Mouse (Mus musculus) midbrain, embryonic 12.5 days (tissue): ENCODE measurements at regions not wholly inside any gene's neighbourhood (a gene's known extent, or its start where the extent isn't known, plus 50 kb on each side); places are given as distances from the start of the nearest gene placed in this dataset.

Experiments used
- ATAC-seq: fragments of 200-750 bp; cut with Nextera tagmentation; 2 replicates; pipeline ENCODE4 v1.8.0; 2017; ENCODE audit warnings: low read depth, moderate TSS enrichment, moderate library complexity; ENCODE audit not compliant: low FRiP score
- H3K27ac ChIP-seq: fragments of 300-500 bp; sonication (generic); replicated peaks from 2 replicates; pipeline ENCODE4 v1.5.1; 2016; ENCODE audit warnings: mild to moderate bottlenecking
- H3K27me3 ChIP-seq: fragments of 300-500 bp; sonication (generic); 2 replicates; pipeline ENCODE4 v1.6.1; 2016; ENCODE audit warnings: mild to moderate bottlenecking
- H3K36me3 ChIP-seq: fragments of 300-500 bp; sonication (generic); 2 replicates; pipeline ENCODE4 v1.6.1; 2016
- H3K4me1 ChIP-seq: fragments of 300-500 bp; sonication (generic); 2 replicates; pipeline ENCODE4 v1.6.1; 2016
- H3K4me2 ChIP-seq: fragments of 300-500 bp; sonication (generic); replicated peaks from 2 replicates; pipeline ENCODE4 v1.6.1; 2016; ENCODE audit warnings: mild to moderate bottlenecking, moderate library complexity
- H3K4me3 ChIP-seq: fragments of 300-500 bp; sonication (generic); 2 replicates; pipeline ENCODE4 v1.5.1; 2016; ENCODE audit warnings: mild to moderate bottlenecking
- H3K9ac ChIP-seq: fragments of 300-500 bp; sonication (generic); replicated peaks from 2 replicates; pipeline ENCODE4 v1.6.1; 2016; ENCODE audit warnings: mild to moderate bottlenecking, moderate library complexity
- H3K9me3 ChIP-seq: fragments of 300-500 bp; sonication (generic); 2 replicates; pipeline ENCODE4 v1.6.1; 2016; ENCODE audit warnings: mild to moderate bottlenecking
- whole genome bisulfite sequencing: fragments of 180-500 bp; shearing (Covaris S2); methylation state at CpG from one replicate; pipeline ENCODE4 v1.1.7; 2016; 5-methylcytosine and 5-hydroxymethylcytosine counted together

DNA sequence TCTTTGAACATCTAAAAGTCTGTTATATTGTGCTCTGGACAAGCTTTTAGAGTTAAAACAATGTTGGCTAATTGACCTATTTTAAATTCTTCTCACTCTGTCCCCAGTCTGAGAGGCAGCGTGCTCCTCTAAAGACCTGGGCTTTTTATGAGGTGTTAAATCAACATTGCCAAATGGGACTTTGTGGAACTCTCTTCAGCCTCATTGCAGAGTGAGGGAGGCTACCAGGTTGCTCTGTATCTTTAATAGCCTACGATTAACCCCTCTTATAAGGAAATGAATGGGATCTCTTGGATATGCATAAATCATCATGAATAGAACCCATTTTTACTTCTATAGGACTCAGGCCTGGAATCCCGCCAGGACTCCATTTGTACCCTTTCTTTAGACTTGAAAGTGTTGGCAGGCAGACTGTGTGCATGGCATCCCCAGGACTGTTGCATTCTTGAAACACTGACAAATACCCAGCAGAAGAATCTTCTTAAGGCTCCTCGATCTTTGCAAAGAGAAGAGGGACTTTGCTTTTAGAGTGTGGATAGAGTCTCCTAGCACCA, 2157.1 kb downstream of the 4930444P10Rik start:
- Histone ChIP-seq H3K27me3 (no peaks in the 10 kb centered on the region), H3K27ac (no peak overlapping the region), H3K4me2 (no peak overlapping the region), H3K9ac (no peak overlapping the region), H3K36me3 (no peaks in the 10 kb centered on the region), H3K9me3 (no peaks in the 10 kb centered on the region), H3K4me3 (no peak overlapping the region), H3K4me1 (peaks cover 8% of the 10 kb centered on the region; the same call in 1 of the 2 replicates)
- 55% methylated on average over 4 of the region's 4 CpGs for WGBS
- ATAC-seq, result peak; percentile 73

DNA sequence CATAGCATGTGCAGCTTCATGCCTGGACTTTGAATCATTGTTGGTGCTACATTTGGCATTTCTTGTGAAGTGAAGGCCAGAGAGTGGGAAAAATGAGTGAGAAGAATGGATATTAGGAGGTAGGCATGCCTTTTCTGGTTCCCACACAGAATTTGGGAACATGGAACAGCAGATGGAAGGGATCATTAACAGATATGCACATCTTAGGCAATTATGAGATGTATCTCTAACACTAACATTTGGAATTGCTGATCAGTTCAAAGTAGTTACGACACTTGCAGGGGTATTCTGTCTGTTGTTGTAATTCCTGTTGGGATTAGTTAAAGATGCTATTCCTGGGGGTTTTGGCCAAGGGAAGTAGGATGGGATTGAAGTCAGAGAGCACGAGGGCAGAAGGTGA, 2164.4 kb downstream of the 4930444P10Rik start:
- 94% methylated on average over 2 of the region's 2 CpGs for WGBS
- no peak for ATAC-seq
- no peak overlapping the region for H3K9ac ChIP-seq
- H3K27ac ChIP-seq, result no peak overlapping the region
- no peaks in the 10 kb centered on the region for H3K4me1 ChIP-seq
- no peaks in the 10 kb centered on the region for H3K27me3 ChIP-seq
- H3K36me3 ChIP-seq, result no peaks in the 10 kb centered on the region
- no peak overlapping the region for H3K4me2 ChIP-seq
- no peak overlapping the region for H3K4me3 ChIP-seq
- H3K9me3 ChIP-seq, result no peaks in the 10 kb centered on the region

GRCm38 (mm10) chr1:13927964-13928363, 2165.2 kb downstream of the 4930444P10Rik start:
- H3K27ac ChIP-seq, result no peak overlapping the region
- no peak overlapping the region for H3K9ac ChIP-seq
- H3K4me3 ChIP-seq, result no peak overlapping the region
- no peak overlapping the region for H3K4me2 ChIP-seq
- no peaks in the 10 kb centered on the region for H3K9me3 ChIP-seq
- 75% methylated on average over 2 of the region's 2 CpGs for WGBS
- no peaks in the 10 kb centered on the region for H3K27me3 ChIP-seq
- no peaks in the 10 kb centered on the region for H3K36me3 ChIP-seq
- H3K4me1 ChIP-seq, result no peaks in the 10 kb centered on the region
- no peak for ATAC-seq

GRCm38 (mm10) chr1:13925994-13926393, 2167.1 kb downstream of the 4930444P10Rik start:
- ATAC-seq, result no peak
- Histone ChIP-seq H3K27me3 (no peaks in the 10 kb centered on the region), H3K27ac (no peak overlapping the region), H3K4me2 (no peak overlapping the region), H3K36me3 (no peaks in the 10 kb centered on the region), H3K4me3 (no peak overlapping the region), H3K9ac (no peak overlapping the region), H3K9me3 (no peaks in the 10 kb centered on the region), H3K4me1 (no peaks in the 10 kb centered on the region)
- 88% methylated on average over 2 of the region's 2 CpGs for WGBS

GRCm38 (mm10) chr1:13915216-13915615, 2177.9 kb downstream of the 4930444P10Rik start:
- no peak overlapping the region for H3K4me3 ChIP-seq
- H3K27ac ChIP-seq, result no peak overlapping the region
- WGBS, result 93% methylated on average over 5 of the region's 5 CpGs
- no peak overlapping the region for H3K9ac ChIP-seq
- ATAC-seq, result no peak
- no peak overlapping the region for H3K4me2 ChIP-seq
- no peaks in the 10 kb centered on the region for H3K9me3 ChIP-seq
- H3K27me3 ChIP-seq, result no peaks in the 10 kb centered on the region
- H3K36me3 ChIP-seq, result no peaks in the 10 kb centered on the region
- H3K4me1 ChIP-seq, result no peaks in the 10 kb centered on the region

DNA sequence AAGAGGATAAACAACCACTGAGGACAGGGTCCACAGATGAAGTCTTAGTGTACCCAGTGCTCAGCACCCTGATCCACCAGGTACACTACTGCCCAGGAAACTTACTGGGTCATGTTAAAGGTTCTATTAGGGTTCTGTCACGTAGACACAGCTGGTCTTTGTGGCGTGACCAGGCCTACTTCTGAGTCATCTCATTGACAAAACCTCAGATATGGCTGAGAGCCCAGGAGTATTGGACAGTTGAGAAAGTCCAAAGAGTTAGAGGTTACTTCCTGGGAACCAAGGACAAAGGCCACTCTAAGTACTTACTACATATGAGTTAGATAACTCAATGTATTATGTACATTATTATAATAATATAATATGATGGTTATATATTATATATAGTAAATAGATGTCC, 2214.0 kb downstream of the 4930444P10Rik start:
- H3K4me1 ChIP-seq, result no peaks in the 10 kb centered on the region
- WGBS, result 80% methylated on average over 2 of the region's 2 CpGs

GRCm38 (mm10) chr1:13873925-13874324, 2219.2 kb downstream of the 4930444P10Rik start:
- ATAC-seq, result no peak
- Histone ChIP-seq H3K36me3 (no peaks in the 10 kb centered on the region), H3K27me3 (no peaks in the 10 kb centered on the region), H3K27ac (no peak overlapping the region), H3K9ac (no peak overlapping the region), H3K4me2 (no peak overlapping the region), H3K4me1 (no peaks in the 10 kb centered on the region), H3K4me3 (no peak overlapping the region), H3K9me3 (no peaks in the 10 kb centered on the region)

More for the DNA sequence above, 2214.0 kb downstream of the 4930444P10Rik start:
- H3K4me2 ChIP-seq, result no peak overlapping the region
- no peaks in the 10 kb centered on the region for H3K27me3 ChIP-seq
- ATAC-seq, result no peak
- no peak overlapping the region for H3K9ac ChIP-seq
- no peaks in the 10 kb centered on the region for H3K36me3 ChIP-seq
- no peak overlapping the region for H3K4me3 ChIP-seq
- H3K9me3 ChIP-seq, result no peaks in the 10 kb centered on the region
- H3K27ac ChIP-seq, result no peak overlapping the region

DNA sequence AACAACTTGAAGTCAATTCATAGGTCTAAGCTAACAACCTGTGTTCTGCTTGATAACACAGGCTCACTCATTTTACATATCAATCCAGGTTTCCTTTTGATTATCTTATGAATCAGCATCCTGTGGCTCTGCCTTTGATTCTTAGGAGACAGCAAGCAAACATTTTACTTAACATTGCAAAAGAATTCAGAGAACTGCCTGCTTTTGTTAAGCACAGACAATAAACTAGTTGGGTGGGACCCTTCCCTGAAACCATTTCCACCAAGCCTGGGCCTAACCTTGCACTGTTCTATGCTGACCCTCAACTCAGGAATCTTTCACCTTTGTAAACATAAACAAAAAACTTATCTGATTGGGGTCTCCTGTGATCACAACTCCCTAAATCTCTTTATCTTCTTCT, 2220.6 kb downstream of the 4930444P10Rik start:
- no peak overlapping the region for H3K27ac ChIP-seq
- H3K27me3 ChIP-seq, result no peaks in the 10 kb centered on the region
- no peaks in the 10 kb centered on the region for H3K36me3 ChIP-seq
- H3K9me3 ChIP-seq, result no peaks in the 10 kb centered on the region
- no peak for ATAC-seq
- no peak overlapping the region for H3K4me2 ChIP-seq
- no peaks in the 10 kb centered on the region for H3K4me1 ChIP-seq
- no peak overlapping the region for H3K9ac ChIP-seq
- H3K4me3 ChIP-seq, result no peak overlapping the region

DNA sequence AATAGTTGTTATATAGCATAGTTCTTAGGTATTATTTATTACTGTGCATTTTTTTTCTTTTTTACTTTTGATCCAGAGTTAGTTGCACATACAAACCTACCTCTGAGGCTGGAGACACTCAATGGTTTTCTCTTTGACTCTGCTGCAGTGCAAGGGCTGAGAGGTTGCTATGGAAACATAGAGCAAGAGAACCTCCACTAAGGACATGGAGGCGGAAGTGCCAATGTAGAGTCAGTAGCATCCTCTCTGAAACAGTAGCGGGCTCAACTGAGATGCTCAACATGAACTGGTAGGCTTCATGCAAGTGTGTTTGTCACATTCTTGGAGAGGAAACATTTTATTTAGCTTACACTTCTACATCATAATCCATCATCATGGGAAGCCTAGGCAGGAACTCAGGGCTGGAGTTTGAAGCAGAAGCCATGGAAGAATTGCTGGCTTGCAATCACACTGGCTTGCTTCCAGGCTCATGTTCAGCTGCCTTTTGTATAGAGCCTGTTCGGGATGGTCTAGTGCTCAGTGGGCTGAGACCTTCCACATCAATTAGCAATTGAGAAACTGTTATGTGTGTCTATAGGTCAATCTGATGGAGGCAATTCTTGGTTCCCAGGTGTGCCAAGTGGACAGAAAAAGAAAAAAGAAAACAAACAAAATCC, 2222.4 kb downstream of the 4930444P10Rik start:
- Histone ChIP-seq H3K9ac (no peak overlapping the region), H3K4me1 (no peaks in the 10 kb centered on the region), H3K4me3 (no peak overlapping the region), H3K9me3 (no peaks in the 10 kb centered on the region), H3K36me3 (no peaks in the 10 kb centered on the region), H3K4me2 (no peak overlapping the region), H3K27ac (no peak overlapping the region), H3K27me3 (no peaks in the 10 kb centered on the region)
- no peak for ATAC-seq
- WGBS, result 80% methylated on average over 3 of the region's 3 CpGs

- no peaks in the 10 kb centered on the region for H3K36me3 ChIP-seq
- no peak overlapping the region for H3K4me2 ChIP-seq
- no peaks in the 10 kb centered on the region for H3K9me3 ChIP-seq
- H3K4me3 ChIP-seq, result no peak overlapping the region
- H3K9ac ChIP-seq, result no peak overlapping the region
- H3K27ac ChIP-seq, result no peak overlapping the region
- H3K4me1 ChIP-seq, result peaks cover 8% of the 10 kb centered on the region
- H3K27me3 ChIP-seq, result peaks cover 25% of the 10 kb centered on the region
- ATAC-seq, result no peak
These were observed 2227.4 kb downstream of the 4930444P10Rik start for GRCm38 (mm10) chr1:13865713-13866112.

DNA sequence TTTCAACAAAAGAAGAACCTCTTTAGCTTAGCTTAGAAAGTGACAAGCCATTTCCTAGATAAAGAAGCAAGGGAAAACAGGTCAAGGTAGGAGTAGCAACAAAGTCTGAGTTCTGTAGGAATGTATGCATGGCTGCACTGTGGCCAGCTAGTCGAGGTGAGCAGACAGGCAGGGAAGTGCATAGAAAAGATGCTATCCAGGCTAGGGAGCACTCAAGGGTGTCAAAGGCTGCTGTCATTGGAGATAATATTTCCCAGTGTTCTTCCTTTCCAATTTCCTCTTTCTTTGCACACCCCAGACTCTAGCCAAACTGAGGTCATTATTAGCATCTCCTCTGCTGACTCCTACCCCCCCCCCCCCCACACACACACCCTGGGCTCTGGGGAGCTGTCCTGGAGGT, 2229.4 kb downstream of the 4930444P10Rik start:
- Histone ChIP-seq H3K4me2 (no peak overlapping the region), H3K4me3 (no peak overlapping the region), H3K27me3 (peaks cover 35% of the 10 kb centered on the region), H3K36me3 (no peaks in the 10 kb centered on the region), H3K9me3 (no peaks in the 10 kb centered on the region), H3K4me1 (peaks cover 13% of the 10 kb centered on the region), H3K9ac (no peak overlapping the region), H3K27ac (no peak overlapping the region)
- no peak for ATAC-seq
- WGBS, result 53% methylated on average over 1 of the region's 1 CpGs

GRCm38 (mm10) chr1:13861070-13861511, 2232.0 kb downstream of the 4930444P10Rik start:
- no peak overlapping the region for H3K27ac ChIP-seq
- H3K27me3 ChIP-seq, result peaks cover 52% of the 10 kb centered on the region
- ATAC-seq, result peak; percentile 81
- H3K4me1 ChIP-seq, result peaks cover 16% of the 10 kb centered on the region
- H3K9me3 ChIP-seq, result no peaks in the 10 kb centered on the region
- 13% methylated on average over 5 of the region's 5 CpGs for WGBS
- H3K36me3 ChIP-seq, result no peaks in the 10 kb centered on the region
- no peak overlapping the region for H3K4me3 ChIP-seq
- no peak overlapping the region for H3K4me2 ChIP-seq
- no peak overlapping the region for H3K9ac ChIP-seq

- no peak for ATAC-seq
- Histone ChIP-seq H3K4me2 (no peak overlapping the region), H3K27ac (no peak overlapping the region), H3K9ac (no peak overlapping the region), H3K4me1 (peaks cover 16% of the 10 kb centered on the region), H3K9me3 (no peaks in the 10 kb centered on the region), H3K4me3 (no peak overlapping the region), H3K36me3 (no peaks in the 10 kb centered on the region), H3K27me3 (peaks cover 52% of the 10 kb centered on the region)
- 55% methylated on average over 3 of the region's 3 CpGs for WGBS
These were observed 2232.7 kb downstream of the 4930444P10Rik start for GRCm38 (mm10) chr1:13860469-13860868.
